Mouse (Mus musculus) right cerebral cortex, postnatal 4 days (tissue): ENCODE measurements around the gene Cars2.
A peak's percentile ranks its signal among the peaks of the same experiment; 100 is the strongest.
"Not testable (repeated sequence)": the region's sequence is repeated elsewhere in the genome, so short reads cannot be mapped to it uniquely, and the experiment has no call there.

ENCODE experiments used
- DNase-seq: peaks from one replicate; pipeline ENCODE4 v3.0.0-alpha.2; 2022

Cars2 gene

DNA sequence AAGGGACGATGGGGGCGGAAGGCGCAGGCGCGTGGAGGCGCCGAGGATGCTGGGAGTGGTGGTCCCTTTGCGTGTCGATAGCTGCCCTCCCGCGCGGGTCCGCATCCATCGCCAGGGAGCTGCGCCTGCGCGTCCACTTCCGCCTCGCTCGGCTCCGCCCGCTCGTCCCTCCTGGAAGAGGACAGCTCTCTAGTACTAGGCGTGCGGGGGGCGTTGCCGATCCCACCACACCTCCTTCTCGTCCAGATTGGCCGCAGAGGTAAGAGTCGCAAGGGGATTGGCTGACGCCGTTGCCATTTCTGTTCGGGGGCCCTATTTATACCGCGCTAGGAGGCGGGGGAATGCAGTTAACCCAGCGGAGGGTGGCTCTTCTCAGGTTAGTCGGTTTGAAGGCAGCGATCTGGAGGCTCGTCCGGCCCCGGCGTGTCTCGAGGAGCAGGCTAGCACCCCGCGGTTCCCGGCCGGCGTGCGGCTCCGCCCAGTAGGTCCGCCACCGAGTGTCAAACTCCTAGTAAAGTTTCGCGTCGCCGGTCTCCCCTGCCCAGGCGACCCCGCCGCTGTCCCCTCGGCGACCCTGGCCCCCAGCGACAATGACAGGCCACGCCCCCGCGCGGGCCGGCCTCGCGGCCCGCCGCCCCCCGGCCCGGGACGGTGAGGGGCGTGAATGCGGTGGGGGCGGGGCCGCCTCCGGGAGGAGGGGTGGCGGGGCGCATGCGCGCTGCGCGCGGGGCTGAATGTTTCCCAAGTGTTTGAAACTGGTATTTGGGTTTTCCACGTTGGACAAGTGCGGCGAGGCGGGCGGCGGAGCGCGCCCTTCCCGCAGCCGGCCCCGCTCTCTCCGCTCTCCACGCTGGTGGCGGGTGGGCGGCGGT lies 5.4 kb upstream of the Cars2 start:
- DNase-seq, result peak; percentile 98

DNA sequence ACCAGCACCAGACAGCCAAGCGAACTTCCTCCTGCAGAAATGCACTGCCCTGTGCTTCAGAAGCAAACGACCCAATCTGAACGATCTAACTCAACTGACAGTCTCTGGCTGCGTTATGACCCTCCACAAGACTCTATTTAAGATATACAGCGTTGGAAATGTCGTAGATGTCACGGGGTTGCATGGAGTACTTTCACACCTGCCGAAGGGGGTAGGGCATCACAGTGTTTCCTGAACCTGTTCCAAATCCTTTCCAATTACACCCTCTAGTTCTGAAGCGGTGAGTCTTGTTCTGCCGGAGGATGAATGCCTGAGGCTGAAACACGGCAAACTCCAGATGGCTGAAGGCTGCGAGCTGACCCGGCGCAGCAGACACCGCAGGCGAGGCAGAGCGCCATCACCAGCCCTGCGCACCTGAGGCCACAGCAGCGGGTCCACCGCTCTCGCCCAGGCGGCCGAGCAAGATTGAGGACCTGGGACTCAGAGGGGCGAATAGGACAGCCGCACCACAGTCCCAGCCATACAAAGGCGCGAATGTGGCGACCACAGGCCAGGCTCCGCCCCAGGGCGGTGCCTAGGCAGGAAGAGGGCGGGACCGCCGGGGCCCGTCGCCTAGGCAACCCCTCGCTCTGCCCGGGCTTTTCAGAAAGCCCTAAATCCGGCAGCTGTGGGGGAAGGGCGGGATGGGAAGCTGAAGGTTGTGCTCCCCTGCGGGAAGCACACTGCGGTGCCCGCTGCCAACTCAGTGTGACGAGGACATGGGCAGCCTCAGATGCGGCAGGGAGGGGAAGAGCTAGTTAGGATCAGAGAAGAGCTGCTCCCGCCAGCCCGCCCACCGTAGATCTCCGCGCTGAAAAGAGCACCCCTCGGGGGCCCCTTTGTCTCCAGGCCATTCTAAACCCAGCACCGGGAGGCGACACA lies 4.5 kb upstream of the Cars2 start, which contains the start of gene Ing1:
Gene Ing1, plus strand, starts transcription at position 773 of the 921 bp plus-strand sequence.
- DNase-seq, result peak; percentile 99

DNA sequence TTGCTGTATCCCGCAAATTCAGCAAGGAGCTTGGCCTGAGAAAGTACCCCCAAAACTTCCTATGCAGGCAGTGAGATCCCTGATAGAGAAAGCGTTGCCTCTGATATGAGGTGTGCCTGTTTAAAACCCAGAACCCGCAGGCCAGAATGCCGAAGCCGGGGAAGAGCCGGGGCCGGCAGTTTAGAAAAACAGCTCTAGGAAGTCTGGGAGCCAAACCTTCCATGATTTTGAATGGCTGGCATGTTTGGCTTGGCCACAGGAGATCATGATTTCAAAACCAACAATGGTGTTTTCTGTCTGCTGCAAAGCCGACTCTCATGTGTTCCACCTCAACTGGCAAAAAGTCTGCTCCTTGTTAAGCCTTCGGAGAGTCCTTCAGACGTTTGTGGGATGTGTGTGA lies 1.8 kb upstream of the Cars2 start:
- DNase-seq, result no peak

DNA sequence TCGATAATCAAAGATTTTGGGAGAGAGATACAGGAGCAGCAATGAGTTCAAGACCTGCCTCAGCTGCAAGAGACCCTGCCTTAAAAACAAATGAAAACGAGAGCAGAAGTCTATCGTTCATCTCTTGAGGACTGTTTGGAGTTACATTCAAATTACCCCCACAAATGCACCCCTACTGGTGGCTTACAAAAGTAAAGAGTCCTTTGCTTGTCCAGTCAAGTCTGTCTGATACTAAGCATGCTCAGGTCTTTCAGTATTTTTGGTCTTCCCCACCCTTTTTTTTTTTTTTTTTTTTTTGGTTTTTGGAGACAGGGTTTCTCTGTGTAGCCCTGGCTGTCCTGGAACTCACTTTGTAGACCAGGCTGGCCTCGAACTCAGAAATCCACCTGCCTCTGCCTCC lies 914 bp upstream of the Cars2 start:
- not testable (repeated sequence) for DNase-seq

DNA sequence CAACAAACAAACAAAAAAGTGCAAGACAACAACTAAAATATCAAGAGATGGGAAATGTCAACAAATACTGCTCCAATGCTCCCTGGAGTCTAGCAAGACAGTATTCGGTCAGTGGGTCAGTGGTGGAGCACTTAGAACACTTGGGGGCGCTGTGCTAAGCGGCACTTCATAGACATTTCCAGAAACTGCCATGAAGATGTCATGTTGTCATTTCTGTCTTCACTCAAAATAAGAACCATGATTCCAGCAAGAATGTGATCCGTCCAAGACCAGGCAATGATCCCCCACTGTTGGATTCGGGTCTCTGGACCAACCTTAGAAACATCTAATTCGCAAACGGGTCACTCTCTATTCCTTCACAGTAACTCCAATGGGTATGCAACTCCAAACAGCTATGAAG lies 877 bp downstream of the Cars2 start:
- DNase-seq, result peak; percentile 57

DNA sequence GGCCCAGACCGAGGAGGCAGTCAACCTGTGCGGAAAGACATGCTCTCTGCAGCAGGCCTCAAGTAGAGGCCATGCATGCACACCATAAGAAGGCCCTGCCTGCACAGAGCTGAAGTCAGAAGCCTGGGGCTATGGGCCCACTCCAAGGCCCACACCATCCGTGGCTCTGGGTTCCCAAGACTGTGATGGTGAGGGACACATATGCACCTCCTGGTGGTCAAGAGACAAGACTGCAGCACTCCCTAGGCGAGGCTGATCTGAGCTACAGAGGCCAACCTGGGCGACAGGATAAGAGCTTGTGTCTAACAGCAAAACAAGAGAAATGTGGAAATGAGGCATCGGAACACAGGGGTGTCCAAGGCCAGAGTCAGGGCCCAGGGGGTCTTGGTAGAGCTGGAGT lies 3.5 kb downstream of the Cars2 start:
- DNase-seq, result no peak

DNA sequence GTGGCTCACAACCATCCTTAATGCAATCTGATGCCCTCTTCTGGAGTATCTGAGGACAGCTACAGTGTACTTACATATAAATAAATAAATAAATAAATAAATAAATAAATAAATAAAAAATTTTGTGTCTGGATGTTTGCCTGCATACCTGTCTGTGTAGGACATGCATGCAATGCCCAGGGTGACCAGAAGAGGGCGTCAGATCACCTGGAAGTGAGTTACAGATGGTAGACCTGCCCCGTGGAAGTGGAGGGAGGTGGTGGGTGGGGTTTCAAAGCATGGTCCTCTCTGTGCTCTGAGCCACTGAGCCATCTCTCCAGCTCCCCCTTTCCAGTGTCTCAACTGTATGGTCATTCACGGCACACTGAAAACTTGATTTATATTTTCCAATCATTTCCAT lies 6.2 kb downstream of the Cars2 start:
- peak; percentile 43 for DNase-seq

DNA sequence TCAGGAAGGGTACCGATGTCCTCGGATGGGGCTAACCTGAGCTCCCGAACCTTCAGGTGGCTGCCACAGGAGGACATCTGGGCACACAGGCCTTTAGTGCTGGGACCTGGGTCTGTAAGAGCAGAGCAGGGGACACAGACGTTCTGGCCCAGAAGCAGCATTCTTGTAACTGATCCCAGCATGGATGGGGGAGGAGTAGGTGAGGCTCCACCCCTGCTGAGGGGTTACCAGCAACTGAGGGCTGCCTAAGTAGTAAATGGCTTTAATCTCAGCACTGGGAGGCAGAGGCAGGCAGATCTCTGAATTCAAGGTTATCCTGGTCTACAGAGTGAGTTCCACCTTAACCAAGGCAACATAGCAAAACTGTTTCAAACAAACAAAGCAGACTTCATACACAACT lies 7.7 kb downstream of the Cars2 start:
- DNase-seq, result no peak

DNA sequence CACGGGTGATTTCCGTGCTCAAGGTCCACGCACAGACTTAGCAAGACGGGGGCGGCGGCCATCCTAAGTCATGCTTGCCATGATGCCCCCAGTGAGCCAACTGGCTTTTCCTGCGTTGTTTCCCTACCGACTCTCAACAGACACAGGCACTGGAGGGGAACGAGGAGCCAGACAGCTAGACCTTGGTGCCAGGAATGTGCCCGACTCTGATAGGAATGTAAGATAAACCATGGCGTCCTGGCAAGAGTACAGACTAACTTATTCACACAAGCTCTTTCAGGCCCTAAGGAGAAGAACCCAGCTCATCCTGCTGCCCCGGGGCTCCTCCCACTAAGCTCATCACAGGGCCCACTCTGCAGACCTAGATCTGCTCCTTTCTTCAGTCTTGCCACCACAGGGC lies 8.6 kb downstream of the Cars2 start:
- no peak for DNase-seq

DNA sequence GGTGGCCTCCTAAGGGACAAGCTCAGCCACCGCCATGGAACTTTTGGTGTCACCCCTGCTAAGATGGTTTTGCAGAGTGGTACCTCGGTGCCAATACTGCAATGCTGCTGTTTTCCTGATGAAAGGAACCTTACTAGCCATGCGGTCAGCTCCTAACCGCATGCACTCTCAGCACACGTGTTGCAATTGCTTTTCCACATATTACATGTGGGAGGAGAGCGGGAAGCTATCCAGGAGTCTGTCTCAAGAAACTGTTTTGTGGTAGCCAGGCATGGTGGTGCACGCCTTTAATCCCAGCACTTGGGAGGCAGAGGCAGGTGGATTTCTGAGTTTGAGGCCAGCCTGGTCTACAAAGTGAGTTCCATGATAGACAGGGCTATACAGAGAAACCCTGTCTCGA lies 10.4 kb downstream of the Cars2 start:
- DNase-seq, result no peak

DNA sequence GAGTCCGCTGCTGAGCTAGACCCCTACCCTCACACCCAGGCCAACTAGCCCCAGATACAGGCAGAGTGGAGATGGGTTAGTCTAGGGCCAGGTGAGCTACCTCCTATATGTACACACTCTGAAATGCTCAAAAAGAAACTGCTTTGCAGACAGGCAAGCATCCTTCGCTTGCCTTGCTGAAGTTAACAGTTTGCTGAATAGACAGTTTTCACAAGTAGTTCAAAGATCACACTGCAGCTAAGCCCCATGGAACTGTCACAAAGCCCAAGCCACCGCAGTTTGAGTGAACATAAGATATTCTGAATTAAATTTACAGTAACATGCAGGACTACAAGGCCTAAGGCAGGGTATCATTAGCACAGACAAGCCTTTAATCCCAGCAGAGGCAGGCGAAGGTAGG lies 11.5 kb downstream of the Cars2 start:
- DNase-seq, result no peak

DNA sequence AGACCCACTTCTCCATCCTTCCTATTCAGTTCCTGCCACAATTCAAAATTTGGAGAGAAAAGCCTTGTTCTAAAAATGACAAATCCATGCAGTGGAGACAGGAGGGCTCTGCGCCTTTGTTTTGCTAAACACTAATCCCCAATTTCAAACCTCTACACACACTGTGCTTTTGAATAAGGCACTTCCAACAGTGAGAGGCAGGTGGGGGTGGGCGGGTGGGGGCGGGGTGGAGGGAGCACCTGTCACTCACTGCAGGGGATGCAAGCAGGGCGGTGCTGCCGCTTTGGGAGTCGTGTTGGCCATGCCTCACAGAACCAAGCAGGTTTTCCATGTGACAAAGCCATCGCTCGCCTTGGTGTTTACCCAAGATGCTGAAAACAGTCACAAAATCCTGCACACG lies 16.1 kb downstream of the Cars2 start:
- DNase-seq, result no peak

DNA sequence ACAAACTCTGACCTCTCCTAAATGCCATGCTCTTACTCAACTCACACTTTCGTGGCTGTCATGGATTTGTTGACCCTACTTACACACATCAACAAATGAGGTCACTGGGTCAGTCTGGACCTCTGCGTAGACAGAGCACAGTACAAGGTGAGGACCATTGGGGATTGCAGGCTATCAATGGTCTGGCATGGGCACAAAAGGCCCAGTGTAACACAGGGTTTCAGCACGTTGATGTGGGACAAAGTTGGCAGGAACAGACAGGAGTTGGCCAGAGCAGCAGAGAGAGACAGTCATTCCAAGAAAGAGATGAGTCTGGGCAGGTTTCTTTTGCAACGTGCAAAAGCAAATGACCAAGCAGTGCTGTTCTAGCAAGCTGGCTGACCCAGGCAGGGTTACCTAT lies 19.7 kb downstream of the Cars2 start:
- DNase-seq, result no peak

DNA sequence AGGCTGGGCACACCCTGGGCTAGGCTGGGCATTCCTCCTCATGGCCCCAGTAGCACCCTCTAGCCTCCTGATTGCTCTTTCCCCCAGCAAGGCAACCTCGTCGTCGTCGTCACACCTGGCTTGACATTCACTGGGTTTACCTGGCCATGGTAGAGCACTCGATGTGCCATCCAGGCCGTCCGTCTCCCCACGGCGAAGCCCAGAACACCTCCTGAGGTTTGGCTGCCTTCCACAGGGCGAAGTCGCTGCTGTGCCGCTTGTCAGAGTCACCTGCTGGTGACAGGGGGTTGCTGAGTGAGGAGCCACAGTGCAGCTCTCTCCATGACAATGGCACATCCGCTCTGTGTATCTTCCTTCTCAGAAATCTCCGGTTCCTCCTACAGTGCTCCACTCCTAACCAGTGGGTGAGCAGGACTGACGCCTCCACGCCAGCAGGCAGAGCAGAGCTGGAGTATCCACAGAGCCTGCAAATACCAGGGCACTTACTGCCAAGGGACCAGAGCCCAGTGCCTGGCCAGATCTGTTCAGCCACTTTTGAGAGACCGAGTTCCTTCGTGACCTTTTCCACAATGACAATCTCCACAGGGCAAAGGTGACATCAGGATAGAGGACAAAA lies 20.3 kb downstream of the Cars2 start:
- no peak for DNase-seq

DNA sequence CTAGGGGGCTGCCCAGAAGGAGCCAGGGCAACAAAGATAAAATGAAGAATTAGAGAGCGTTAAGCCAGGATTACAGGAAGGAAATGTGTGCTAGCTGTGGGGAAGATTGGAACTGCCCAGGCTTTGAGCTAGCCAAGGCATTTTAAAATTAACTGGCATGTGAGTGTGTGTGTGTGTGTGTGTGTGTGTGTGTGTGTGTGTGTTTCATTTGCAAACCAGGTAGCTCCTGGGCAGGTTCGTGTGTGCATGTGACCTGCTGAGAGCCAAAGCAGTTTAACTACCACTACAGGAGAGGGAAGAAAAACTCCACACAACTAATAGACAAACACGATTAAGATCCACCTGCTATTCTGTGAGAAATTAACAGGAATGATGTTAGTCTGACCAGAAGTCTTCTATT lies 27.3 kb downstream of the Cars2 start:
- no peak for DNase-seq

DNA sequence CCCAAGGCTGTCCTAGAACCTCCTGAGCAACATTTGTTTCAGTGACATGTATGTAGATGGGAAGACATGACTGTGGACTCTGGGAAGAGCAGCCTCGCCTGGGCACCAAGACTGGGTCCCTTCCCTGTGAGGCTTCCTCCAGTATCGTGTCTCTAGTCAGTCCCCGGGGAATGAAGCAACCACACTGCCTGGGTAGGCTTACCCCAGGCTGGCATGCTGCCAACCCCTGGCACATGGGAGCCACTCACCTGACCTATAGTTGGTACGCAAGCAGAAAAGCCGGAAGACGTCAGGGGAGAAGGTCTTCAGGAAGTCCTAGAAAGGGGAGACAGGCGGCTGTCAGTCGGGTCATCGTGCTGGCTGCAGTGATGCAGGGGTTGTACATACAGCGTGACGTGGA lies 31.9 kb downstream of the Cars2 start:
- no peak for DNase-seq

DNA sequence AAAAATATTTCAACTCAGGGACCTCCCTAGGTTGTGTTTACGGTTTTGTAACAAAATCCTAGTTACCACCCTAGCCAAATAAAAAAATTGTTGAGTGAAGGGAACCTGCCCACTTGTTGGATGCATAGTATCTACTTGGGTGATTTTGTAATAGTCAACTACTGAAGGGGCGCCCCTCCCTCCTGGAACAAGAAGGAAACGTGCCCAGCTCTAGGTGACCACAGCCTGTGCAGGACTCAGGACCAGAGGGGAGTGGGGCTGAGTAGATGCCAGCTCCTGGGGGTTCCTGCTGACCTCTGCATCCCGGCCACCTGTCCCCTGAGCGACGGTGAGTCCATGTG lies 32.6 kb downstream of the Cars2 start:
- no peak for DNase-seq

DNA sequence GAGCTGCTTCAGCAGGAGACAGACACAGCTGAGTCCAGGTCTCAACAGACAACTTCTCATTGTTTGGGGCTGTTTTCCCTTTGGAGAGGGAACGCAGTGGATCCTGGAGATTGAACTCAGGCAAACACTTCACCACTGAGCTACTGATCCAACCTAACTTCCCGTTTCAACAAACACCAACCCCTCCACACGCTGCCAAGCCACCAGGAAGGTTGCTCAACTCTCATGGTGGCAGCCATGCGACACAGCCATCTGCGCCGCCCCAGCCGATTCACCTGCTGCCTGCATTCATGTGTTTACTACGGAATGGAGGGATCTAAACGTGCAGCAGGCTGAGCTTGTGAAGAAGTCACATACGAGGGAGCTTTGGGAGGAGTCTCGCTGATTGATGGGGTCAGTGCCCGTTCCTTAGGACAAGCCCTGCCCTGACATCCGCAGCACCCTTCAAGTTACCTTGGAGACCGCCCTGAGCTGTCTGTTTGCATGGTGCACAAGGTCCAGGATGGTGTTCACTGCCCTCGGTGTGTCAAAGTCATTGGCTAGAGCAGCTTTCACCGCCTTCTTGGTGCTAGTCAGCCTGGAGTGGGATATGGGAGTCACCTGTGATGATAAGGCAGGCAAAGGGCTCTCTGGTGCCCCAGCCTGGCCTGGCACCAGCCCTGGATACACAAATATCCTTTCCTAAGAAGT lies 33.1 kb downstream of the Cars2 start:
- DNase-seq, result no peak

DNA sequence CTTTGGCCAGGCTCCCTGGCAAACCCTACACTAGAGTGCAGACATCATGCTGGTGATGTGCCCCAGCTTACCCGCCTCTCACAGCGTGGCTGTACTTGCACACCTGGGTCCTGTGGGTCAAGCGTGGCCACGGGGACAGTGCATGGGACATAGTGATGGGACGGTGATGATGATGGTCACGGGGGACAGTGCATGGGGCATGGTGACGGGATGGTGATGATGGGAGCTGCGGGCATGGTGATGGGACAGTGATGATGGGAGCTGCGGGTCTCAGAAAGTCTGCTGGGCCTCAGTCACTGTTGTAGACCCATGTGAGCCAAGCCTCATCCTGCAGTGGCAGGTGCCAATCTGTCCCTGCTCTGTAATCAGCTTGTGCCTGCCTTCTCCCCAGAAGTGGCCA lies 34.3 kb downstream of the Cars2 start:
- DNase-seq, result no peak

DNA sequence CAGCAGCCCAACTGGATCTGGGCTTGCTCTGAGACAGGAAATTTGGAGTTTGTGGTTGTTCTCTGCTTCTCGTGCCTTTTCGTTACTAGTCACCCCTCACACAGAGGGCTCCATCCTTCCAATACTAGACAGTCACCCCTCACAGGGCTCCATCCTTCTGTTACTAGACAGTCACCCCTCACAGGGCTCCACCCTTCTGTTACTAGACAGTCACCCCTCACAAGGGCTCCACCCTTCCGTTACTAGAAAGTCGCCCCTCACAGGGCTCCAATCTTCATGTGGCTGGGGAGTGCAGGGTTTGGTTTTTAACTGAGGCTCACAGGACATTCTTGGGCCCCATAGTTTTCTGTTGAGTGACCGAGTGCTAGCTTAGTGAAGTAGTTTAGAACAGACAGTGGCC lies 37.3 kb downstream of the Cars2 start:
- DNase-seq, result no peak

DNA sequence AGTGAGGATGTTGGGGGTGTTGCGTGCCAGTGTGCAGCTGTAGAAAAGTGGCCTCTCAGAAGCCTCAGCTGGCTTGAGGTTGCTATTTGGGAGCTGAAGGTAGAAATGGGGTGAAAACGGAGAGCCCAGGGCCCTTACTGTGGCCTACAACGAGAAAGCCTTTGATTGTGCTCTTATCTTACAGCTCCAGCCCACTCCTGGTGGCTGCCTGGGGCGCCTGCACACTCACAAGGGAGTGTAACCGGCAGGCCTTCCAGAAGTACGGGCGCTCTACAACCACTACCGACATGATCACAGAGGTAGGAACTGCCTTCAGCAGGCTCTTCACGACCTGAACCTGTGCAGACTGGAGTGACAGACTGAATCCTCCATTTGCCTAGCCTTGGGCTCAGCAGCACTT lies 37.9 kb downstream of the Cars2 start:
- no peak for DNase-seq

DNA sequence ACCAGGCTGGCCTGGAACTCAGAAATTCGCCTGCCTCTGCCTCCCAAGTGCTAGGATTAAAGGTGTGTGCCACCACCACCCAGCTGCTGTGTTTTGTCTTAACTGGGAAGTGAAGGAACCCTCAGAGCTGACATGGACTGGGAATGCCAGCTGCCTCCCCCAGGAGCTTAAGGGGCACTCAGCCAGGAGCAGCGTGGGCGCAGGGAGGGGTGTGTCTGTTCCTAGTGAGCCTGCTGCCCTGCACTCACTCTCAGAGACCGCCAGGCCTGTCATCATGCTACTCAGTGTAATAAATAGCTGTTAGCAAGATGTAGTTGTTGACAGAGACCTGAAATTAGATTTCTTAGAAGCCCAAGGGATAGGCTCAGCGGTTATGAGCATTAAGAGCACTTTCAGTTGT lies 39.6 kb downstream of the Cars2 start:
- no peak for DNase-seq

DNA sequence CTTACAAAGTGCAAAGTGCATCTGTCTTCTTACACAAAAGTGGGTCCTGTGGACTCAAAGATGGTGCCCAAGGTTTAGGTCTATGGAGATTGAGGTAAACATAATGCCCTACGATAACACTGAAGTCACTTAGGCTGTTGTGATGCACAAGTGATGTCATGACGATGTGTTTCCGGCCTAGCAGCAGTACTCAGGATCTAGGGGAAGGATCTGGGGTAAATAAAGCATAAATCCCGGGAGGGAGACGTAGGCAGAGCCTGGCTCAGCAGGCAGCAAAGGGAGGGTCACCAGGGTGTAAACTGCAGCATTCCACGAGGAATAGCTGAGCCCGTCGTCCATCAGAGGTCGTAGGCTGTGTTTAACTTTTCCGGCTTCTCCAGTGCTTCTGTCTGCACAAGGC lies 41.7 kb downstream of the Cars2 start:
- DNase-seq, result no peak
